Mouse (Mus musculus) forebrain, embryonic 11.5 days (tissue): Measurements from ENCODE around the gene Pgs1. TPM values are rescaled to one million over a fixed set of nuclear protein-coding genes. Genes with fewer than 3 reads are reported as not detected.

Source experiments
- ATAC-seq: fragments of 200-750 bp; cut with Nextera tagmentation; replicated peaks from 2 replicates; pipeline ENCODE4 v1.8.0; 2017; ENCODE audit warnings: moderate TSS enrichment; ENCODE audit not compliant: low FRiP score
- DNase-seq: peaks from one replicate; pipeline ENCODE4 v3.0.0-alpha.2; 2017; ENCODE audit warnings: low spot score
- H3K27ac ChIP-seq: fragments of 300-500 bp; sonication (generic); 2 replicates; pipeline ENCODE4 v1.5.1; 2014; ENCODE audit warnings: low read depth, low read length
- H3K27me3 ChIP-seq: fragments of 300-500 bp; sonication (generic); 2 replicates; pipeline ENCODE4 v1.6.1; 2014; ENCODE audit warnings: mild to moderate bottlenecking, low read length, mixed read lengths; ENCODE audit not compliant: control insufficient read depth, insufficient read depth
- H3K36me3 ChIP-seq: fragments of 300-500 bp; sonication (generic); 2 replicates; pipeline ENCODE4 v1.6.1; 2014; ENCODE audit warnings: mild to moderate bottlenecking, low read length, moderate library complexity, mixed read lengths; ENCODE audit not compliant: control insufficient read depth, insufficient read depth
- H3K4me1 ChIP-seq: fragments of 300-500 bp; sonication (generic); replicated peaks from 2 replicates; pipeline ENCODE4 v1.6.1; 2014; ENCODE audit warnings: low read length, mixed read lengths; ENCODE audit not compliant: control insufficient read depth, insufficient read depth
- H3K4me2 ChIP-seq: fragments of 300-500 bp; sonication (generic); 2 replicates; pipeline ENCODE4 v1.6.1; 2014; ENCODE audit warnings: low read depth, mild to moderate bottlenecking, low read length, moderate library complexity, mixed read lengths; ENCODE audit not compliant: severe bottlenecking
- H3K4me3 ChIP-seq: fragments of 300-500 bp; sonication (generic); 2 replicates; pipeline ENCODE4 v1.5.1; 2014; ENCODE audit warnings: low read depth, low read length
- H3K9ac ChIP-seq: fragments of 300-500 bp; sonication (generic); 2 replicates; pipeline ENCODE4 v1.6.1; 2014; ENCODE audit warnings: low read length
- H3K9me3 ChIP-seq: fragments of 300-500 bp; sonication (generic); 2 replicates; pipeline ENCODE4 v1.6.1; 2016; ENCODE audit warnings: low read length, mixed read lengths; ENCODE audit not compliant: control insufficient read depth
- WGBS: fragments of 180-500 bp; shearing (Covaris S2); extraction: QIAGEN DNeasy Blood & Tissue Kit; methylation state at CpG from one replicate; pipeline ENCODE4 v1.1.7; 2014; 5-methylcytosine and 5-hydroxymethylcytosine counted together
- polyA plus RNA-seq: library from polyadenylated mRNA; unstranded; fragments of >200 nt; fragmentation: Nextera tagmentation; extraction: Ambion mirVana; gene quantifications from 2 replicates; pipeline ENCODE4 v1.2.1, GENCODE M21; 2014

The Pgs1 gene
- polyA plus RNA-seq, 1 experiment from 2014 or later = 43.4 TPM

DNA sequence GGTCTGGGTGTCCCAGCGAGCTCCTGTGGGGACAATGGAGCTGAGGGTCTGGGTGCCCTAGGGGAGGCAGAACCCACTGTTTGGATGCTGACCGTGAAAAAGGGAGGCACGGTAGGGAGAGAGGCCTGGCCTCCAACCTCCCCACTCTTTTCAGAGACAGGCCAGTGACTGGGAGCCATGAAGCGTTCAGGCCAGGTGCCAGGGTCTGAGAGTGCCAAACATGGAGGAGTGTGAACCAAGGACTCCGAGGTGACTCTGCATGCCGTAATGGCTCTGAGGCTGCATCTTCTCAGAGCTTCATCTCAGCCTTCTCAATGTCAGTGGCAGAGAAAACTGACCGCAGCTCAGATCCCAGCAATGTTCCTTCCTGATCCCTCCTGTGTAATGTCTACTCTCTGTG lies 37.4 kb downstream of the Pgs1 start:
- DNase-seq (no peak), ATAC-seq (no peak)
- no peaks in the 10 kb centered on the region for H3K27me3 ChIP-seq
- no peaks in the 10 kb centered on the region; the same call in 1 of the 2 replicates for H3K36me3 ChIP-seq
- WGBS = 94% methylated on average over 7 of the region's 7 CpGs
- no peak overlapping the region for H3K4me2 ChIP-seq
- H3K9ac ChIP-seq = no peak overlapping the region
- no peak overlapping the region for H3K4me3 ChIP-seq
- H3K27ac ChIP-seq = no peak overlapping the region
- no peaks in the 10 kb centered on the region for H3K4me1 ChIP-seq
- H3K9me3 ChIP-seq = no peaks in the 10 kb centered on the region

GRCm38 (mm10) chr11:118024111-118024510 lies 38.0 kb downstream of the Pgs1 start:
- Histone ChIP-seq H3K9ac (no peak overlapping the region), H3K27me3 (no peaks in the 10 kb centered on the region), H3K4me3 (no peak overlapping the region), H3K9me3 (no peaks in the 10 kb centered on the region), H3K27ac (no peak overlapping the region), H3K4me2 (no peak overlapping the region), H3K36me3 (no peaks in the 10 kb centered on the region; the same call in 1 of the 2 replicates), H3K4me1 (no peaks in the 10 kb centered on the region)
- 71% methylated on average over 2 of the region's 2 CpGs for WGBS
- no peak for ATAC-seq
- DNase-seq = no peak

- no peak overlapping the region for H3K27ac ChIP-seq
- ATAC-seq (no peak), DNase-seq (no peak)
- no peak overlapping the region for H3K4me3 ChIP-seq
- WGBS = 90% methylated on average over 6 of the region's 6 CpGs
- H3K4me2 ChIP-seq = no peak overlapping the region
- no peaks in the 10 kb centered on the region for H3K9me3 ChIP-seq
- H3K4me1 ChIP-seq = no peaks in the 10 kb centered on the region
- H3K27me3 ChIP-seq = no peaks in the 10 kb centered on the region
- H3K36me3 ChIP-seq = no peaks in the 10 kb centered on the region; the same call in 1 of the 2 replicates
- H3K9ac ChIP-seq = no peak overlapping the region
Measured at GRCm38 (mm10) chr11:118029170-118029569, 43.1 kb downstream of the Pgs1 start.

DNA sequence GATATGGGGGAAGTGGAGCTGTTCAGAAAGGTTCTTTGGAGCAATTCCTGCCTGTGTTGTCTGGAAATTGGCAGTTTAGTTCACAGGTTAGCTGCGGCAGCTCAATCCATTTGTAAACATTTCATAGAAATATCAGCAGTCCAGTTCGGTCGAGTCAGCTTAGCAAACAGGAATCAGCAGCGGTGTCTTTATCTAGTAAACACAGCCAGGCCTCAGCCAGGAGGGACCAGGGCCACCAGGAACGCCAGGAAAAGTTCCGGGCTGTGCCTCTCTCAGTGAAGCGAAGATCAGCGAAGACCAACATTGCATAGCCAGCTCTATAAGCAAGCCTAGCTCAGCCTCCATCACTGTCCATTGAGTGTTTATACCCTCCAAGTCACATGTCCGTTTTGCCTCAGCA lies 45.0 kb downstream of the Pgs1 start:
- H3K9me3 ChIP-seq = no peaks in the 10 kb centered on the region
- no peak overlapping the region for H3K27ac ChIP-seq
- no peak for ATAC-seq
- WGBS = 94% methylated on average over 9 of the region's 9 CpGs
- no peak overlapping the region for H3K9ac ChIP-seq
- H3K27me3 ChIP-seq = no peaks in the 10 kb centered on the region
- DNase-seq = no peak
- H3K4me2 ChIP-seq = no peak overlapping the region
- no peaks in the 10 kb centered on the region for H3K4me1 ChIP-seq
- no peak overlapping the region for H3K4me3 ChIP-seq
- no peaks in the 10 kb centered on the region for H3K36me3 ChIP-seq

DNA sequence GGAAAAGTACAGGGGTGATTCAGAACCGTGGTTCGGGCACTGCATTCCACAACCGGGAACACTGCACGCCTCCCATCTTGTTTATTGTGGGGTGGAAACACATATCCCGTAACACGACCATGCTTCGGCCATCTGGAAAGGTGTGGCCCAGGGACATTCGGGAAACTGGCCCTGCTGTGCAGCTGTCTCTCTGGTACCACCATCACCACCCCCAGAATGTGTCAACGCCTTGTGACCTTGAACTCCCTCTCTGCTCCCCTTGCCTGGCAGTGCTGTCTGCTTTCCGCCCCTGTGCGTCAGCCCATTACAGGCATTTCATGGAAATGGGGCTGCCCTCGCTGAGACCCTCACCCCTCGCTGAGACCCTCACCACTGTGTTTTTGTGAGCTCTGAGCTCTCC lies 48.3 kb downstream of the Pgs1 start:
- DNase-seq (no peak), ATAC-seq (no peak)
- Histone ChIP-seq H3K4me3 (no peak overlapping the region), H3K27ac (no peak overlapping the region), H3K9me3 (no peaks in the 10 kb centered on the region), H3K9ac (no peak overlapping the region), H3K27me3 (no peaks in the 10 kb centered on the region), H3K36me3 (no peaks in the 10 kb centered on the region), H3K4me2 (no peak overlapping the region), H3K4me1 (no peaks in the 10 kb centered on the region)
- 88% methylated on average over 13 of the region's 13 CpGs for WGBS

DNA sequence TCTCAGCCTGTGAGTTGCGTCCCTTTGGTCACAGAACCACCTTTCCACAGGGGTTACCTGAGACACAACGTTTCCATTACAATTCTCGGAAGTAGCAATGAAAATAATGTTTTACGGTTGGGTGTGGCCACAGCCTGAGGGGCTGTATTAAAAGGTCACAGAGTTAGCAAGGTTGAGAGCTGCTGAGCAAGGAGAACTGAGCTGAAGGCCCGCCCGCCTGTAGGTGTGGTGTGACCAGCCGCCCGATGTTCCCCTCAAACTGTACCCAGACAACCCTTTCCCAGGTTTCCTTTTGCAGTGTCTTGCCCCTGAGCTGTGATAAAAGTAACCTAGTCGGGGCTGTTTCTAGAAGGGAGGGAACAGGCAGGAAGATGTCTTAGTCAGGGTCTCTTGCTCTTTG lies 49.0 kb downstream of the Pgs1 start:
- Histone ChIP-seq H3K9me3 (no peaks in the 10 kb centered on the region), H3K27ac (no peak overlapping the region), H3K36me3 (no peaks in the 10 kb centered on the region), H3K9ac (no peak overlapping the region), H3K4me2 (no peak overlapping the region), H3K27me3 (no peaks in the 10 kb centered on the region), H3K4me1 (no peaks in the 10 kb centered on the region), H3K4me3 (no peak overlapping the region)
- ATAC-seq = no peak
- WGBS = 87% methylated on average over 9 of the region's 9 CpGs
- DNase-seq = no peak

DNA sequence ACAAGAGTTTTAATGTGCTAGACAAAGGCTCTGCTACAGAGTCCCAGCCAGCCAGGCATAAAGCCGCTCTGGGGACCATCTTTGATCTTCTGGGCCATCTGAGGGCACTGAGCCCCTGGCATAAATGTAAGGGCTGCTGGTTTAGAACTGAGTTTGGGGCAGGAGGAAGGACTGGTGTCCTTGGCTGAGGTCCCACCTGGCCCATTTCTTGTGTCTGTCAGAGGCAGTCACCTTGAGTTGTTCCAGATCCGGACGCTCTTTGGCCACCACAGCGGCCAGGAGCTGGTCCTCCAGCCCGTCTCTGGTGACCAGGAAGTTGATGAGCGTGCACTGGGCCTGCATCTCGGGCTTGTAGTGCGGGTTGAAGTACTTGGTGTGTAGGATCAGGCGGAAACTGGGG lies 56.7 kb downstream of the Pgs1 start:
- no peaks in the 10 kb centered on the region for H3K36me3 ChIP-seq
- H3K4me2 ChIP-seq = no peak overlapping the region
- no peak for ATAC-seq
- no peak overlapping the region for H3K4me3 ChIP-seq
- H3K4me1 ChIP-seq = no peaks in the 10 kb centered on the region
- no peak for DNase-seq
- H3K27me3 ChIP-seq = no peaks in the 10 kb centered on the region
- WGBS = 84% methylated on average over 9 of the region's 9 CpGs
- H3K9ac ChIP-seq = no peak overlapping the region
- no peaks in the 10 kb centered on the region for H3K9me3 ChIP-seq
- H3K27ac ChIP-seq = no peak overlapping the region

- WGBS = 73% methylated on average over 14 of the region's 14 CpGs
Measured at GRCm38 (mm10) chr11:118043293-118043907, 57.3 kb downstream of the Pgs1 start.

GRCm38 (mm10) chr11:118049641-118050040 lies 63.5 kb downstream of the Pgs1 start:
- Histone ChIP-seq H3K4me3 (no peak overlapping the region), H3K27me3 (no peaks in the 10 kb centered on the region), H3K4me2 (no peak overlapping the region), H3K9ac (no peak overlapping the region), H3K36me3 (no peaks in the 10 kb centered on the region), H3K27ac (no peak overlapping the region), H3K4me1 (no peaks in the 10 kb centered on the region), H3K9me3 (no peaks in the 10 kb centered on the region)
- 32% methylated on average over 8 of the region's 8 CpGs for WGBS
- no peak for ATAC-seq
- DNase-seq = no peak

More at GRCm38 (mm10) chr11:118043293-118043907, 57.3 kb downstream of the Pgs1 start:
- Histone ChIP-seq H3K4me3 (no peak overlapping the region), H3K4me1 (no peaks in the 10 kb centered on the region), H3K36me3 (no peaks in the 10 kb centered on the region), H3K27ac (no peak overlapping the region), H3K9ac (no peak overlapping the region), H3K27me3 (no peaks in the 10 kb centered on the region), H3K4me2 (no peak overlapping the region), H3K9me3 (no peaks in the 10 kb centered on the region)
- DNase-seq (no peak), ATAC-seq (no peak)
